Mouse (Mus musculus) heart, embryonic 11.5 days (tissue): ENCODE measurements around the gene Trem2. TPM values are rescaled to one million over a fixed set of nuclear protein-coding genes. Genes with fewer than 3 reads are reported as not detected.

Source experiments
- ATAC-seq: fragments of 200-750 bp; cut with Nextera tagmentation; replicated peaks from 2 replicates; pipeline ENCODE4 v1.8.0; 2017; ENCODE audit warnings: moderate library complexity; ENCODE audit not compliant: insufficient number of reproducible peaks, low FRiP score, low TSS enrichment
- H3K27ac ChIP-seq: fragments of 300-500 bp; sonication (generic); 2 replicates; pipeline ENCODE4 v1.5.1; 2014; ENCODE audit warnings: mild to moderate bottlenecking, low read depth, low read length
- H3K27me3 ChIP-seq: fragments of 300-500 bp; sonication (generic); 2 replicates; pipeline ENCODE4 v1.6.1; 2014; ENCODE audit warnings: mild to moderate bottlenecking, low read length, mixed read lengths; ENCODE audit not compliant: control insufficient read depth, insufficient read depth
- H3K36me3 ChIP-seq: fragments of 300-500 bp; sonication (generic); 2 replicates; pipeline ENCODE4 v1.6.1; 2014; ENCODE audit warnings: mild to moderate bottlenecking, low read length, moderate library complexity, mixed read lengths; ENCODE audit not compliant: control insufficient read depth, insufficient read depth
- H3K4me1 ChIP-seq: fragments of 300-500 bp; sonication (generic); 2 replicates; pipeline ENCODE4 v1.6.1; 2014; ENCODE audit warnings: low read length; ENCODE audit not compliant: control insufficient read depth, insufficient read depth
- H3K4me2 ChIP-seq: fragments of 300-500 bp; sonication (generic); 2 replicates; pipeline ENCODE4 v1.6.1; 2014; ENCODE audit warnings: mild to moderate bottlenecking, moderate library complexity
- H3K4me3 ChIP-seq: fragments of 300-500 bp; sonication (generic); 2 replicates; pipeline ENCODE4 v1.5.1; 2014; ENCODE audit warnings: low read depth, low read length
- H3K9ac ChIP-seq: fragments of 300-500 bp; sonication (generic); 2 replicates; pipeline ENCODE4 v1.6.1; 2014; ENCODE audit warnings: mild to moderate bottlenecking, low read depth, low read length, moderate library complexity
- H3K9me3 ChIP-seq: fragments of 300-500 bp; sonication (generic); replicated peaks from 2 replicates; pipeline ENCODE4 v1.6.1; 2016; ENCODE audit warnings: low read length; ENCODE audit not compliant: control insufficient read depth
- WGBS: fragments of 180-500 bp; shearing (Covaris S2); extraction: QIAGEN DNeasy Blood & Tissue Kit; methylation state at CpG from one replicate; pipeline ENCODE4 v1.1.7; 2014; ENCODE audit not compliant: insufficient replicate concordance; 5-methylcytosine and 5-hydroxymethylcytosine counted together
- polyA plus RNA-seq: library from polyadenylated mRNA; unstranded; fragments of >200 nt; fragmentation: Nextera tagmentation; extraction: Ambion mirVana; gene quantifications from 2 replicates; pipeline ENCODE4 v1.2.1, GENCODE M21; 2014

The Trem2 gene
- polyA plus RNA-seq, 1 experiment from 2014 or later: 1.1 TPM

- WGBS: 63% methylated on average over 2 of the region's 2 CpGs
- no peak for ATAC-seq
- Histone ChIP-seq H3K36me3 (no peaks in the 10 kb centered on the region), H3K9ac (no peak overlapping the region), H3K27me3 (no peaks in the 10 kb centered on the region), H3K27ac (no peak overlapping the region), H3K4me1 (no peaks in the 10 kb centered on the region), H3K4me2 (no peak overlapping the region), H3K9me3 (no peaks in the 10 kb centered on the region), H3K4me3 (no peak overlapping the region)
Measured at GRCm38 (mm10) chr17:48321279-48321678, 24.9 kb upstream of the Trem2 start.

GRCm38 (mm10) chr17:48323236-48323635 lies 23.0 kb upstream of the Trem2 start:
- no peak overlapping the region for H3K4me2 ChIP-seq
- no peak overlapping the region for H3K9ac ChIP-seq
- no peaks in the 10 kb centered on the region for H3K36me3 ChIP-seq
- no peaks in the 10 kb centered on the region for H3K27me3 ChIP-seq
- H3K4me1 ChIP-seq: no peaks in the 10 kb centered on the region
- no peak overlapping the region for H3K4me3 ChIP-seq
- ATAC-seq: no peak
- no peaks in the 10 kb centered on the region for H3K9me3 ChIP-seq
- H3K27ac ChIP-seq: no peak overlapping the region
- 70% methylated on average over 3 of the region's 3 CpGs for WGBS

- Histone ChIP-seq H3K27ac (no peak overlapping the region), H3K9me3 (no peaks in the 10 kb centered on the region), H3K27me3 (no peaks in the 10 kb centered on the region), H3K4me1 (no peaks in the 10 kb centered on the region), H3K9ac (no peak overlapping the region), H3K4me2 (no peak overlapping the region), H3K4me3 (no peak overlapping the region), H3K36me3 (no peaks in the 10 kb centered on the region)
- ATAC-seq: no peak
- 76% methylated on average over 5 of the region's 5 CpGs for WGBS
Measured at GRCm38 (mm10) chr17:48324258-48324657, 21.9 kb upstream of the Trem2 start.

GRCm38 (mm10) chr17:48325093-48325492 lies 21.1 kb upstream of the Trem2 start:
- H3K4me3 ChIP-seq: no peak overlapping the region
- no peaks in the 10 kb centered on the region for H3K27me3 ChIP-seq
- H3K4me1 ChIP-seq: no peaks in the 10 kb centered on the region
- H3K36me3 ChIP-seq: no peaks in the 10 kb centered on the region
- no peak overlapping the region for H3K27ac ChIP-seq
- no peak for ATAC-seq
- H3K9me3 ChIP-seq: no peaks in the 10 kb centered on the region
- no peak overlapping the region for H3K9ac ChIP-seq
- 85% methylated on average over 6 of the region's 6 CpGs for WGBS
- no peak overlapping the region for H3K4me2 ChIP-seq

GRCm38 (mm10) chr17:48325638-48326037 lies 20.6 kb upstream of the Trem2 start:
- Histone ChIP-seq H3K27ac (no peak overlapping the region), H3K27me3 (no peaks in the 10 kb centered on the region), H3K9me3 (no peaks in the 10 kb centered on the region), H3K4me2 (no peak overlapping the region), H3K4me3 (no peak overlapping the region), H3K4me1 (no peaks in the 10 kb centered on the region), H3K36me3 (no peaks in the 10 kb centered on the region), H3K9ac (no peak overlapping the region)
- ATAC-seq: no peak
- 79% methylated on average over 11 of the region's 11 CpGs for WGBS

- 66% methylated on average over 4 of the region's 4 CpGs for WGBS
- H3K4me3 ChIP-seq: no peak overlapping the region
- no peaks in the 10 kb centered on the region for H3K9me3 ChIP-seq
- no peaks in the 10 kb centered on the region for H3K4me1 ChIP-seq
- H3K27ac ChIP-seq: no peak overlapping the region
- no peaks in the 10 kb centered on the region for H3K36me3 ChIP-seq
- no peak for ATAC-seq
- H3K9ac ChIP-seq: no peak overlapping the region
- no peak overlapping the region for H3K4me2 ChIP-seq
- no peaks in the 10 kb centered on the region for H3K27me3 ChIP-seq
Measured at GRCm38 (mm10) chr17:48326656-48327055, 19.5 kb upstream of the Trem2 start.

GRCm38 (mm10) chr17:48332524-48332923 lies 13.7 kb upstream of the Trem2 start:
- 79% methylated on average over 2 of the region's 2 CpGs for WGBS
- no peaks in the 10 kb centered on the region for H3K36me3 ChIP-seq
- H3K4me2 ChIP-seq: no peak overlapping the region
- H3K27me3 ChIP-seq: no peaks in the 10 kb centered on the region
- H3K9me3 ChIP-seq: no peaks in the 10 kb centered on the region
- H3K4me3 ChIP-seq: no peak overlapping the region
- H3K27ac ChIP-seq: no peak overlapping the region
- ATAC-seq: no peak
- H3K9ac ChIP-seq: no peak overlapping the region
- no peaks in the 10 kb centered on the region for H3K4me1 ChIP-seq

GRCm38 (mm10) chr17:48334186-48334585 lies 12.0 kb upstream of the Trem2 start:
- no peaks in the 10 kb centered on the region for H3K36me3 ChIP-seq
- 89% methylated on average over 4 of the region's 4 CpGs for WGBS
- H3K4me3 ChIP-seq: no peak overlapping the region
- no peaks in the 10 kb centered on the region for H3K9me3 ChIP-seq
- no peak overlapping the region for H3K4me2 ChIP-seq
- no peak for ATAC-seq
- no peaks in the 10 kb centered on the region for H3K27me3 ChIP-seq
- no peak overlapping the region for H3K27ac ChIP-seq
- no peak overlapping the region for H3K9ac ChIP-seq
- no peaks in the 10 kb centered on the region for H3K4me1 ChIP-seq

- H3K36me3 ChIP-seq: no peaks in the 10 kb centered on the region
Measured at GRCm38 (mm10) chr17:48336857-48337256, 9.3 kb upstream of the Trem2 start.

More at GRCm38 (mm10) chr17:48336857-48337256, 9.3 kb upstream of the Trem2 start:
- Histone ChIP-seq H3K9ac (no peak overlapping the region), H3K4me3 (no peak overlapping the region), H3K27me3 (no peaks in the 10 kb centered on the region), H3K9me3 (no peaks in the 10 kb centered on the region), H3K27ac (no peak overlapping the region), H3K4me1 (0 out of 2 replicates have a peak, but pooled peaks cover 2% of the 10 kb centered on the region), H3K4me2 (no peak overlapping the region)
- no peak for ATAC-seq
- 2% methylated on average over 6 of the region's 6 CpGs for WGBS
